Mouse (Mus musculus) myocyte (in vitro differentiated cells): ENCODE data around the gene Parvb. TPM values are rescaled to one million over a fixed set of nuclear protein-coding genes. Genes with fewer than 3 reads are reported as not detected.
"Not testable (repeated sequence)": the region's sequence is repeated elsewhere in the genome, so short reads cannot be mapped to it uniquely, and the experiment has no call there.

Experiments used
- H3K27me3 ChIP-seq: one replicate; pipeline ENCODE4 v1.6.1; 2011; ENCODE audit not compliant: control insufficient read depth, insufficient read depth, insufficient read length
- H3K36me3 ChIP-seq: one replicate; pipeline ENCODE4 v1.6.1; 2011; ENCODE audit not compliant: control insufficient read depth, insufficient read depth
- H3K4me2 ChIP-seq: one replicate; pipeline ENCODE4 v1.6.1; 2011; ENCODE audit warnings: low read depth, control low read depth
- H3K4me3 ChIP-seq: one replicate; pipeline ENCODE4 v1.5.1; 2011; ENCODE audit warnings: mild to moderate bottlenecking, control low read depth, moderate library complexity
- H3K79me2 ChIP-seq: one replicate; pipeline ENCODE4 v1.6.1; 2011; ENCODE audit not compliant: control insufficient read depth, insufficient read depth
- H3ac ChIP-seq: one replicate; pipeline ENCODE4 v1.6.1; 2011; ENCODE audit not compliant: control insufficient read depth, insufficient read length
- CEBPB ChIP-seq: IDR thresholded peaks from 2 replicates; pipeline ENCODE4 v1.6.1; 2011; ENCODE audit warnings: mild to moderate bottlenecking, moderate library complexity; ENCODE audit not compliant: poor library complexity, insufficient read depth, severe bottlenecking
- E2F4 ChIP-seq: IDR thresholded peaks from one replicate; pipeline ENCODE4 v1.6.1; 2011; ENCODE audit warnings: mild to moderate bottlenecking, control low read depth, moderate library complexity; ENCODE audit not compliant: insufficient read depth
- MAX ChIP-seq: IDR thresholded peaks from one replicate; pipeline ENCODE4 v1.6.1; 2011; ENCODE audit warnings: low read depth, mild to moderate bottlenecking, control low read depth
- MYOD1 ChIP-seq, 3 experiments: IDR thresholded peaks; one replicate each; pipeline ENCODE4 v1.6.1; 2011; ENCODE audit warnings: control low read depth in 2 of 3, low read depth in 2 of 3, mild to moderate bottlenecking in 2 of 3, moderate library complexity in 1 of 3; ENCODE audit not compliant: insufficient read length in 2 of 3, control insufficient read depth in 1 of 3
- MYOG ChIP-seq, 3 experiments: IDR thresholded peaks; one replicate each; pipeline ENCODE4 v1.6.1; 2011; ENCODE audit warnings: control low read depth in 2 of 3, low read depth in 2 of 3, mild to moderate bottlenecking in 2 of 3; ENCODE audit not compliant: insufficient read length in 2 of 3, control insufficient read depth in 1 of 3, insufficient read depth in 1 of 3
- POLR2A ChIP-seq: IDR thresholded peaks from one replicate; pipeline ENCODE4 v1.6.1; 2011; ENCODE audit warnings: low read depth, mild to moderate bottlenecking, control low read depth, moderate library complexity; ENCODE audit not compliant: insufficient read length
- POLR2AphosphoS2 ChIP-seq: IDR thresholded peaks from one replicate; pipeline ENCODE4 v1.6.1; 2011; ENCODE audit warnings: low read depth, control low read depth; ENCODE audit not compliant: insufficient read length
- REST ChIP-seq: IDR thresholded peaks from one replicate; pipeline ENCODE4 v1.6.1; 2011; ENCODE audit warnings: mild to moderate bottlenecking, control low read depth, moderate library complexity; ENCODE audit not compliant: insufficient read depth, insufficient read length
- SRF ChIP-seq: IDR thresholded peaks from one replicate; pipeline ENCODE4 v1.6.1; 2011; ENCODE audit warnings: low read depth; ENCODE audit not compliant: control insufficient read depth, insufficient read length
- TCF12 ChIP-seq: IDR thresholded peaks from one replicate; pipeline ENCODE4 v1.6.1; 2011; ENCODE audit warnings: mild to moderate bottlenecking, control low read depth; ENCODE audit not compliant: poor library complexity, insufficient read depth, severe bottlenecking
- TCF3 ChIP-seq: IDR thresholded peaks from one replicate; pipeline ENCODE4 v1.6.1; 2011; ENCODE audit warnings: low read depth, control low read depth; ENCODE audit not compliant: insufficient read length
- USF1 ChIP-seq: IDR thresholded peaks from one replicate; pipeline ENCODE4 v1.6.1; 2011; ENCODE audit warnings: low read depth, mild to moderate bottlenecking, control low read depth, moderate library complexity
- polyA plus RNA-seq: library from polyadenylated mRNA; unstranded; fragments of >200 nt; fragmentation: generic; extraction: Trizol; gene quantifications from one replicate; pipeline ENCODE4 v1.2.1, GENCODE M21; 2012; ENCODE audit warnings: missing spikeins

The Parvb gene
- polyA plus RNA-seq, 1 experiment: 86.2 TPM

- Histone ChIP-seq H3K4me3 (no peak overlapping the region), H3ac (no peak overlapping the region), H3K79me2 (no peaks in the 10 kb centered on the region), H3K27me3 (no peaks in the 10 kb centered on the region), H3K4me2 (no peak overlapping the region), H3K36me3 (peaks cover 37% of the 10 kb centered on the region)
- TF ChIP-seq E2F4 (no peak), USF1 (no peak), REST (no peak), TCF3 (no peak), TCF12 (no peak), SRF (no peak), CEBPB (no peak), POLR2A (no peak), MYOG (IDR thresholded peaks at IDR 0.05; ENCODE audit: control insufficient read depth in 1 of 3, insufficient read depth in 1 of 3, insufficient read length in 2 of 3, low read depth in 2 of 3) (no peak), MAX (no peak), MYOD1 (IDR thresholded peaks at IDR 0.05; ENCODE audit: control insufficient read depth in 1 of 3, insufficient read length in 2 of 3, low read depth in 2 of 3) (no peak)
These were observed 50.6 kb downstream of the Parvb start for GRCm38 (mm10) chr15:84282206-84283085.

- Histone ChIP-seq H3ac (no peak overlapping the region), H3K79me2 (no peaks in the 10 kb centered on the region), H3K4me3 (no peak overlapping the region), H3K27me3 (no peaks in the 10 kb centered on the region), H3K36me3 (peaks cover 31% of the 10 kb centered on the region), H3K4me2 (no peak overlapping the region)
- no peak for TF ChIP-seq E2F4
- no peak for TF ChIP-seq TCF12
- no peak for TF ChIP-seq CEBPB
- TF ChIP-seq REST: no peak
- no peak for TF ChIP-seq POLR2A
- no peak for TF ChIP-seq POLR2AphosphoS2
- TF ChIP-seq SRF: no peak
- no peak for TF ChIP-seq USF1
- TF ChIP-seq MYOG (IDR thresholded peaks at IDR 0.05; ENCODE audit: control insufficient read depth in 1 of 3, insufficient read depth in 1 of 3, insufficient read length in 2 of 3, low read depth in 2 of 3): no peak
- no peak for TF ChIP-seq MAX
- no peak for TF ChIP-seq MYOD1 (IDR thresholded peaks at IDR 0.05; ENCODE audit: control insufficient read depth in 1 of 3, insufficient read length in 2 of 3, low read depth in 2 of 3)
- TF ChIP-seq TCF3: no peak
These were observed 52.2 kb downstream of the Parvb start for GRCm38 (mm10) chr15:84284059-84284458.

- Histone ChIP-seq H3K79me2 (no peaks in the 10 kb centered on the region), H3ac (no peak overlapping the region), H3K27me3 (no peaks in the 10 kb centered on the region), H3K4me3 (no peak overlapping the region), H3K4me2 (no peak overlapping the region), H3K36me3 (peaks cover 26% of the 10 kb centered on the region)
- TF ChIP-seq E2F4 (no peak), MYOG (IDR thresholded peaks at IDR 0.05; ENCODE audit: control insufficient read depth in 1 of 3, insufficient read depth in 1 of 3, insufficient read length in 2 of 3, low read depth in 2 of 3) (peak in 2 of 3 experiments; percentile 33 to 64), POLR2AphosphoS2 (no peak), TCF3 (no peak), MYOD1 (IDR thresholded peaks at IDR 0.05; ENCODE audit: control insufficient read depth in 1 of 3, insufficient read length in 2 of 3, low read depth in 2 of 3) (peak in 2 of 3 experiments; percentile 39 to 55), USF1 (no peak), MAX (no peak), SRF (no peak), REST (no peak), CEBPB (no peak), POLR2A (no peak), TCF12 (no peak)
These were observed 53.6 kb downstream of the Parvb start for GRCm38 (mm10) chr15:84285453-84285852.

- peaks cover 28% of the 10 kb centered on the region for H3K36me3 ChIP-seq
- not testable (repeated sequence) for H3K79me2 ChIP-seq, H3ac ChIP-seq, H3K27me3 ChIP-seq, H3K4me2 ChIP-seq, H3K4me3 ChIP-seq
These were observed 57.1 kb downstream of the Parvb start for GRCm38 (mm10) chr15:84288953-84289352.

- Histone ChIP-seq H3ac (no peak overlapping the region), H3K4me2 (no peak overlapping the region), H3K4me3 (no peak overlapping the region), H3K79me2 (no peaks in the 10 kb centered on the region), H3K27me3 (no peaks in the 10 kb centered on the region), H3K36me3 (peaks cover 32% of the 10 kb centered on the region)
- TF ChIP-seq MYOD1 (IDR thresholded peaks at IDR 0.05; ENCODE audit: control insufficient read depth in 1 of 3, insufficient read length in 2 of 3, low read depth in 2 of 3) (peak in 1 of 3 experiments; percentile 64), MYOG (IDR thresholded peaks at IDR 0.05; ENCODE audit: control insufficient read depth in 1 of 3, insufficient read depth in 1 of 3, insufficient read length in 2 of 3, low read depth in 2 of 3) (peak in 2 of 3 experiments; percentile 15 to 83), E2F4 (no peak)
These were observed 59.3 kb downstream of the Parvb start for GRCm38 (mm10) chr15:84291097-84291496.
